Mouse (Mus musculus): ENCODE data around the gene Rab26. TPM values are rescaled to one million over a fixed set of nuclear protein-coding genes. Genes with fewer than 3 reads are reported as not detected.
A peak's percentile ranks its signal among the peaks of the same experiment; 100 is the strongest.

The Rab26 gene
- polyA plus RNA-seq, 1 experiment from 2014 or later: 6.6 TPM

- no peaks in the 10 kb centered on the region for H3K27me3 ChIP-seq (replicated peaks; ENCODE audit: control insufficient read depth, insufficient read depth, low read length)
- peak within 1 kb of the TSS; percentile 91 for H3K9ac ChIP-seq (ENCODE audit: low read depth, low read length)
- no peaks in the 10 kb centered on the region for H3K9me3 ChIP-seq (ENCODE audit: control insufficient read depth, low read length)
- H3K4me3 ChIP-seq (ENCODE audit: low read length): peak within 1 kb of the TSS; percentile 79
- peak; percentile 96 for ATAC-seq
- under 1% methylated on average over 40 of the region's 40 CpGs for WGBS
- H3K4me1 ChIP-seq (ENCODE audit: control insufficient read depth, insufficient read depth, low read length): peaks cover 55% of the 10 kb centered on the region
- H3K27ac ChIP-seq (ENCODE audit: low read length): peak within 1 kb of the TSS; percentile 90
- H3K36me3 ChIP-seq (ENCODE audit: control insufficient read depth, insufficient read depth, low read length): no peaks in the 10 kb centered on the region; the same call in 1 of the 2 replicates
- H3K4me2 ChIP-seq (ENCODE audit: low read depth, low read length): peak within 1 kb of the TSS; percentile 82
These were observed 6.1 kb downstream of the Rab26 start, which contains the start of gene Traf7 for GRCm38 (mm10) chr17:24527723-24528559. TSS of gene Traf7 (minus strand) at chr17:24527938.

GRCm38 (mm10) chr17:24527315-24527714 lies 6.7 kb downstream of the Rab26 start:
- peak; percentile 16 for ATAC-seq
- H3K4me2 ChIP-seq (ENCODE audit: low read depth, low read length): peak overlapping the region; percentile 70
- H3K9ac ChIP-seq (ENCODE audit: low read depth, low read length): peak overlapping the region; percentile 91
- H3K27ac ChIP-seq (ENCODE audit: low read length): peak overlapping the region; percentile 84
- H3K27me3 ChIP-seq (replicated peaks; ENCODE audit: control insufficient read depth, insufficient read depth, low read length): no peaks in the 10 kb centered on the region
- WGBS: under 1% methylated on average over 19 of the region's 19 CpGs
- H3K36me3 ChIP-seq (ENCODE audit: control insufficient read depth, insufficient read depth, low read length): no peaks in the 10 kb centered on the region; the same call in 1 of the 2 replicates
- H3K4me1 ChIP-seq (ENCODE audit: control insufficient read depth, insufficient read depth, low read length): peaks cover 52% of the 10 kb centered on the region
- peak overlapping the region; percentile 79 for H3K4me3 ChIP-seq (ENCODE audit: low read length)
- no peaks in the 10 kb centered on the region for H3K9me3 ChIP-seq (ENCODE audit: control insufficient read depth, low read length)

GRCm38 (mm10) chr17:24524734-24525133 lies 9.3 kb downstream of the Rab26 start:
- H3K4me1 ChIP-seq (ENCODE audit: control insufficient read depth, insufficient read depth, low read length): peaks cover 35% of the 10 kb centered on the region
- no peaks in the 10 kb centered on the region for H3K27me3 ChIP-seq (replicated peaks; ENCODE audit: control insufficient read depth, insufficient read depth, low read length)
- no peak overlapping the region; the same call in 1 of the 2 replicates for H3K9ac ChIP-seq (ENCODE audit: low read depth, low read length)
- H3K9me3 ChIP-seq (ENCODE audit: control insufficient read depth, low read length): no peaks in the 10 kb centered on the region
- no peak overlapping the region for H3K4me2 ChIP-seq (ENCODE audit: low read depth, low read length)
- H3K36me3 ChIP-seq (ENCODE audit: control insufficient read depth, insufficient read depth, low read length): peaks cover 3% of the 10 kb centered on the region; the same call in 1 of the 2 replicates
- ATAC-seq: no peak
- no peak overlapping the region for H3K4me3 ChIP-seq (ENCODE audit: low read length)
- 61% methylated on average over 2 of the region's 2 CpGs for WGBS
- H3K27ac ChIP-seq (ENCODE audit: low read length): peak overlapping the region; percentile 36; the same call in 1 of the 2 replicates

GRCm38 (mm10) chr17:24520450-24520849 lies 13.6 kb downstream of the Rab26 start:
- no peak overlapping the region for H3K27ac ChIP-seq (ENCODE audit: low read length)
- H3K9me3 ChIP-seq (ENCODE audit: control insufficient read depth, low read length): no peaks in the 10 kb centered on the region
- no peak for ATAC-seq
- H3K4me3 ChIP-seq (ENCODE audit: low read length): no peak overlapping the region
- 86% methylated on average over 4 of the region's 4 CpGs for WGBS
- no peaks in the 10 kb centered on the region for H3K27me3 ChIP-seq (replicated peaks; ENCODE audit: control insufficient read depth, insufficient read depth, low read length)
- H3K4me1 ChIP-seq (ENCODE audit: control insufficient read depth, insufficient read depth, low read length): peaks cover 9% of the 10 kb centered on the region
- H3K9ac ChIP-seq (ENCODE audit: low read depth, low read length): no peak overlapping the region
- H3K36me3 ChIP-seq (ENCODE audit: control insufficient read depth, insufficient read depth, low read length): peaks cover 5% of the 10 kb centered on the region; the same call in 1 of the 2 replicates
- H3K4me2 ChIP-seq (ENCODE audit: low read depth, low read length): no peak overlapping the region

GRCm38 (mm10) chr17:24514270-24515257 lies 19.4 kb downstream of the Rab26 start:
- Histone ChIP-seq H3K36me3 (ENCODE audit: control insufficient read depth, insufficient read depth, low read length) (peaks cover 20% of the 10 kb centered on the region; the same call in 1 of the 2 replicates), H3K4me2 (ENCODE audit: low read depth, low read length) (0 out of 2 replicates have a peak overlapping the region, but pooled peaks have one; percentile 14), H3K27ac (ENCODE audit: low read length) (peak overlapping the region; percentile 54; the same call in 1 of the 2 replicates), H3K9ac (ENCODE audit: low read depth, low read length) (peak overlapping the region; percentile 21), H3K4me3 (ENCODE audit: low read length) (no peak overlapping the region), H3K9me3 (ENCODE audit: control insufficient read depth, low read length) (no peaks in the 10 kb centered on the region), H3K4me1 (ENCODE audit: control insufficient read depth, insufficient read depth, low read length) (no peaks in the 10 kb centered on the region), H3K27me3 (replicated peaks; ENCODE audit: control insufficient read depth, insufficient read depth, low read length) (no peaks in the 10 kb centered on the region)
- 84% methylated on average over 24 of the region's 24 CpGs for WGBS
- ATAC-seq: peak; percentile 30; the same call in 1 of the 2 replicates

- Histone ChIP-seq H3K27me3 (replicated peaks; ENCODE audit: control insufficient read depth, insufficient read depth, low read length) (no peaks in the 10 kb centered on the region), H3K4me3 (ENCODE audit: low read length) (no peak overlapping the region), H3K4me1 (ENCODE audit: control insufficient read depth, insufficient read depth, low read length) (no peaks in the 10 kb centered on the region), H3K36me3 (ENCODE audit: control insufficient read depth, insufficient read depth, low read length) (peaks cover 28% of the 10 kb centered on the region), H3K27ac (ENCODE audit: low read length) (no peak overlapping the region), H3K4me2 (ENCODE audit: low read depth, low read length) (no peak overlapping the region), H3K9ac (ENCODE audit: low read depth, low read length) (no peak overlapping the region), H3K9me3 (ENCODE audit: control insufficient read depth, low read length) (no peaks in the 10 kb centered on the region)
- peak; percentile 61 for ATAC-seq
- WGBS: 47% methylated on average over 5 of the region's 5 CpGs
These were observed 20.4 kb downstream of the Rab26 start for GRCm38 (mm10) chr17:24513609-24514008.

GRCm38 (mm10) chr17:24507806-24508460 lies 26.1 kb downstream of the Rab26 start:
- Histone ChIP-seq H3K4me3 (ENCODE audit: low read length) (no peak overlapping the region), H3K36me3 (ENCODE audit: control insufficient read depth, insufficient read depth, low read length) (peaks cover 20% of the 10 kb centered on the region), H3K9me3 (ENCODE audit: control insufficient read depth, low read length) (no peaks in the 10 kb centered on the region), H3K27me3 (replicated peaks; ENCODE audit: control insufficient read depth, insufficient read depth, low read length) (no peaks in the 10 kb centered on the region), H3K27ac (ENCODE audit: low read length) (no peak overlapping the region), H3K9ac (ENCODE audit: low read depth, low read length) (no peak overlapping the region), H3K4me1 (ENCODE audit: control insufficient read depth, insufficient read depth, low read length) (peaks cover 14% of the 10 kb centered on the region), H3K4me2 (ENCODE audit: low read depth, low read length) (no peak overlapping the region)
- peak; percentile 54 for ATAC-seq
- 70% methylated on average over 12 of the region's 12 CpGs for WGBS

GRCm38 (mm10) chr17:24507129-24507664 lies 26.8 kb downstream of the Rab26 start:
- peak; percentile 62 for ATAC-seq
- 0 out of 2 replicates have a peak overlapping the region, but pooled peaks have one; percentile 24 for H3K4me3 ChIP-seq (ENCODE audit: low read length)
- H3K4me1 ChIP-seq (ENCODE audit: control insufficient read depth, insufficient read depth, low read length): peaks cover 14% of the 10 kb centered on the region
- 47% methylated on average over 19 of the region's 19 CpGs for WGBS
- H3K9ac ChIP-seq (ENCODE audit: low read depth, low read length): peak overlapping the region; percentile 29; the same call in 1 of the 2 replicates
- no peak overlapping the region for H3K27ac ChIP-seq (ENCODE audit: low read length)
- no peaks in the 10 kb centered on the region for H3K27me3 ChIP-seq (replicated peaks; ENCODE audit: control insufficient read depth, insufficient read depth, low read length)
- no peaks in the 10 kb centered on the region for H3K9me3 ChIP-seq (ENCODE audit: control insufficient read depth, low read length)
- H3K36me3 ChIP-seq (ENCODE audit: control insufficient read depth, insufficient read depth, low read length): peaks cover 19% of the 10 kb centered on the region
- H3K4me2 ChIP-seq (ENCODE audit: low read depth, low read length): peak overlapping the region; percentile 48
